Mouse (Mus musculus) heart, postnatal 4 days (tissue): ENCODE measurements around the gene Prmt3. TPM values are rescaled to one million over a fixed set of nuclear protein-coding genes. Genes with fewer than 3 reads are reported as not detected.

Source experiments
- DNase-seq: peaks from one replicate; pipeline ENCODE4 v3.0.0; 2021
- total RNA-seq, 2 experiments: library from RNA; stranded (reverse); gene quantifications; 2 replicates each; pipeline ENCODE4 v1.2.3; 2021

Prmt3 gene
- total RNA-seq, 2 experiments from 2014 or later: 21.9 to 22.2 TPM

- DNase-seq: no peak
Observed at GRCm38 (mm10) chr7:49797171-49797570, 19.0 kb downstream of the Prmt3 start.

GRCm38 (mm10) chr7:49803511-49803910 lies 25.4 kb downstream of the Prmt3 start:
- DNase-seq: no peak

GRCm38 (mm10) chr7:49804638-49805165 lies 26.6 kb downstream of the Prmt3 start:
- DNase-seq: no peak

DNA sequence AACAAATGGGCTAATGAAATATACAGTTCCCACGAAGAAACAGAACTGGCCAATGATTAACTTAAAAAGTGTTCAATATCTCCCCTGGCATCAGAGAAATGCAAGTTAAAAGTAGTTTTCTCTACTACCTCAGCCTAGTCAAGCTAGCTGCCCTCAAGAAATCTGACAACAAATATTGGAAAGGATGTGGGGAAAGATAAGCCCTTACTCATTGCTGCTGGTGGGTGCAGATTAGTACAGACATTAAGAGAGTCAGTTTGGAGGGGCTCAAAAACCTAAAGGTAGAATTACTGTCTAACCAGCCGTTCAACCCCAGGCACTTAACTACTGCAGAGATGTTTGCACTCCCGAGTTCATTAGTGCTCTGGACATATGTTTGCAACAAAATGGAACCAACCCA lies 27.5 kb downstream of the Prmt3 start:
- DNase-seq: no peak

DNA sequence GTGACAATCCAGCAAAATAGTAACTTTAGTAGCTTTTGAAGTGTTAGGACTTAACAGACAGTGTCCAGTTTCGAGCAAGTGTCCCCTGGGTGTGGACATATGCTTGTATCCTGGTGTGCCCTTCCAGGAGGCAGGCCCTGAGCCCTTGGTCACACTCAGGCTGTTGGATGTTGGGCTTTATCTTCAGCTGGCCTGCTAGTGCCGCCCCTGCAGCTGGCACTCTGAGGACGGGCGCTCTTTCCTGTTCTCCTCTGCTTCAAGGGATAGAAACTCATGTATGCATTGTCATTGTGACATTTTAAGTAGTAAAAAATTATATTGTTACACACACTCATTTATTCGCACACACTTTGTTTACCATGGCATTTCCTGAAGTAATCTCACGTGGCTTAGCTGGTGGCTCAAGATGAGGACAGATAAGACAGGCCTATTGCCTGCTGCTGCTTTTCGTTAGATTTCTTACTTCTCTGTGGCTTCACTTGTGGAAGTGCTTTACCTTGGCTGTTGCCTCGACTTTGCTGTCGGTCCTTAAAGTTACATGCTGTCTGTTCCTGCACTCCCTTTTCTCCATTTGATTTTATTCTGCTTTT lies 29.0 kb downstream of the Prmt3 start:
- DNase-seq: no peak

DNA sequence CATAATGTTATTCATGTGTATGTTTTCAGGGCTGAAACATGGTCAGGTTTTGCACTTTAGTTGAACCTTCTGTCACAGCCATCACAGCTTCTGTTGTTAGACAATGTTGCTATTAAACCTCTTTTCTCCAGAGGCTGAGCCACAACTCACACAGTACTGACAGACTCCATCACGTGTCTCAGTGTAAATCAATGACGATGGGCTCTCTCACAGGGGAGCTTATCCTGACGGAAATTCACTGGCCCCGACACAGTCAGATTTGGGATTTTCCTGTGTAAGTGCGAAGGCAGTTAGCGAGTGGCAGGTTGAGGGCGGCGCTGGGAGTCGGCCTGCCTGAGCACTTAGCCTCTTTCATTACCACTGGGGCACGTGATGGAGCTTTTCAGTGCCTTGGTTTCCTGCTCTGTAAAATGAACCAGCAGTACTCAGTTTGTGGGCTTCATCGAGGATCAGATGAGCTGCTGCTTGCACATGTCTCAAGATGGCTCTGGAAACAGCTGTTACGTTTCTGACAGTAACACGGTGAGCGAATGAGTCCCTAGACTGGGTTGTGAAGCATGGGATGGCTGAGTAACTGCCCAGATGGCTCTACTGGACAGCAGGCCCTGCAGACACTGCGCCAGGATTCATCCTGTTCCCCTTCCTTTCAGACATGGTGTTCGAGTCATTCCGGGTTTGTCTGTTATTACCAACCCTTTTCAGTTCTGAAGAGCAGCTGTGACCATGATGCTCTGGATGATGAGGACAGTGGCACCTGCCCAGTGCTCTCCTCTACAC lies 29.9 kb downstream of the Prmt3 start:
- no peak for DNase-seq

GRCm38 (mm10) chr7:49809100-49809499 lies 31.0 kb downstream of the Prmt3 start:
- DNase-seq: no peak

GRCm38 (mm10) chr7:49809562-49809961 lies 31.4 kb downstream of the Prmt3 start:
- no peak for DNase-seq

DNA sequence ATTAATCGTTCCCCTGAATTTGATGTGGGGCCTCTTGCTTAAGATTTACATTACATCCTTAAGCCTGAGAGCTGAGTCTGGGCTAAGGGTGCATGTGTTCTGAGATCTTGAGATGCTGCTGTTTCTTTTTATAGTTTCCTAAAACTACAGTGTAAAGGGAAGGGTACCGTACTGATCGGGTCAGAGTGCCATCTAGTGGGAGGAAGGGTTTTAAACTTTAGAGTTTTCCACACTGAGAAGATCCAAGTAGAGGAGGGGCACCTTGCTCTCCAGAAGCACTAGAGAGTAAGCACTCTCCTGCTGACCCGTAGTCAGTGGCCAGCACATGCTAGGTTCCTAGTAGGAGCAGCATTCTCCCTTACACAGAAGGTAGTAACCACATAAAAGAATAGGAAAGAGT lies 33.2 kb downstream of the Prmt3 start:
- DNase-seq: no peak

- no peak for DNase-seq
Observed at GRCm38 (mm10) chr7:49819393-49819792, 41.2 kb downstream of the Prmt3 start.

DNA sequence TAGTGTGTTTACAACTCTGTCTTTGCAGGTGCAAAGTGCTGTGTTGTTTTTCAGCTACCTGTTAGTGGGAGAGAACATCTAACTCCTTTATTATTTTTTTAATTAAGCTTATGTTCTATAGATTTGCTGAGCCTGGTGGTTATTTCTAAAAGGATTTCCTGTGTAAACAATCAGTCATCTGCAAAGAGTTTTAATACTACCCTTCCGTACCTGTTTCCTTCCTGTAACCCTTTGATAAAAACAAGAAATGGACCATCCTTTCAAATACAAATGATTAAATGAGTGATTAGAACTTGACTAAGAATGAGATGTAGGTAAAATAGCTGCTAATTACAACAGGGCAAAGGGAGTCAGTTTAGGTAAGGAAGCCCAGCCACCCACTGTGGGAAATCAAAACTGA lies 43.2 kb downstream of the Prmt3 start:
- DNase-seq: no peak

GRCm38 (mm10) chr7:49822028-49822427 lies 43.9 kb downstream of the Prmt3 start:
- no peak for DNase-seq

GRCm38 (mm10) chr7:49823595-49823994 lies 45.4 kb downstream of the Prmt3 start:
- no peak for DNase-seq

GRCm38 (mm10) chr7:49824043-49824442 lies 45.9 kb downstream of the Prmt3 start:
- no peak for DNase-seq

- DNase-seq: no peak
Observed at GRCm38 (mm10) chr7:49824581-49824980, 46.4 kb downstream of the Prmt3 start.

- DNase-seq: no peak
Observed at GRCm38 (mm10) chr7:49825492-49825891, 47.3 kb downstream of the Prmt3 start.

DNA sequence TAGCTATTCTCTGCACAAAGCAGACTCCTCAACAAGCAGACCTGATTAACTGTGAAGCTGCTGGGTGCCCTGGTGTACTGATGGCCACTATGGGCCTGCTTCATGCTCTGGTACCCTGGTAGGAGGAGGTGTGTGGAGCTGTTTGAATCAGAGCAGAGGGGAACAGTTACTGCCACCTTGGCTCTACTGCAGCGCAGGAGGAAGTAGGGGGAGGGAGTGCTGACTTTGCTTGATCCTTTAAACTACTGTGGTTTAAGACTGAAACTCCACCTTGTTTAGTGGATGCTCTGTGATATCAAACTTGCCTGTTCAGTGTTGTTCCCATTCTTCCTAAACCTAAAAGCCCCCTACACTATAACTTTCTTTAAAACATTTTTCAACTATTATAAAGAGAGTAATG lies 49.8 kb downstream of the Prmt3 start:
- DNase-seq: no peak

- no peak for DNase-seq
Observed at GRCm38 (mm10) chr7:49842366-49843282, 64.5 kb downstream of the Prmt3 start.

DNA sequence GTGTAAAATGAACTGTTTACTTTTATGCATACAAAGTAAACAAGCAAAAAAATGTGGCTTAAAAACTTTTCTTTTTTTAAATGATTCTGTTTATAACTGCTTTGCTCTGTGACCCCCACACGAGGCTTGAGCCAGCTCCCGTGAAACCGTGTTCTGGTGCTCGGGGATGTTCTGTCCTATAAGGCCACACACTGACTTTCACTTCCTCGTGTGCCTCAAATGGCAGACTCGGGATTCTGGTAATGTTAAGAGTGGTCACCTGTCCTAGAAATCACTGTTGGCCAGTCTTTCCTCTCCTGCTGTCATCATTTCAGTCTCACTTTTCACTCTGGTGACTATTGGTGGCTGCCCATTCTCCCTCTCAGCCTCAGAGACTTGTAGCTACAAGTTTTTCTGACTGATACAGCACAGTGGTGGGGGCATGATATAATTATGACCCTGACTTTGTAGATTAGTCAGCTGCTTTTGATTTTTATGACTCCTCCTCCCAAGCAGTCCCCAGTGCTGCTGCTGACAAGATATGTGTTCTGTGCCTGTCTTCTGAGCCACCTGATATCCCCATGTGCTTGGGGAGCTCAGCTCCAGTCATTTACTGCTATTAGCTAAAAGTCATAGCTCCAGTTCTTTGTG lies 65.3 kb downstream of the Prmt3 start:
- no peak for DNase-seq

DNA sequence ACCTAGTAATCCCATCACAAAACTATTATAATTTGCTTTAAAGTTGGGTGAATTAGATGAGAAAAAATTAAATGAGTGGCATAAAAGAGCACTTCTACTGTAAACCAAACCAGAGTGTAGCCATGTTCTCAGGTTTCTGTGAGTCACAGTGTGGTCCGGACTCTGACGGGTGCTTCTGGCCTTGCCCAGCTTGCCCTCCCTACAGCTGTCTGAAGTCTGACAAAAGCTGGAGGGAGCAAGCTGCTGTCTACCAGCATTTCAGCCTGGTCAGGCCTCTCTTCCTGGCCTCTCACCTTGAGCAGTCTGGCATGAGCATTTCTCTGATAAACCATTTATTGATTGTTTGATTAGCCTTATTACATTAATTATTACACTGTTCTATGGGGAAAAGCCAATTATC lies 69.8 kb downstream of the Prmt3 start:
- no peak for DNase-seq

DNA sequence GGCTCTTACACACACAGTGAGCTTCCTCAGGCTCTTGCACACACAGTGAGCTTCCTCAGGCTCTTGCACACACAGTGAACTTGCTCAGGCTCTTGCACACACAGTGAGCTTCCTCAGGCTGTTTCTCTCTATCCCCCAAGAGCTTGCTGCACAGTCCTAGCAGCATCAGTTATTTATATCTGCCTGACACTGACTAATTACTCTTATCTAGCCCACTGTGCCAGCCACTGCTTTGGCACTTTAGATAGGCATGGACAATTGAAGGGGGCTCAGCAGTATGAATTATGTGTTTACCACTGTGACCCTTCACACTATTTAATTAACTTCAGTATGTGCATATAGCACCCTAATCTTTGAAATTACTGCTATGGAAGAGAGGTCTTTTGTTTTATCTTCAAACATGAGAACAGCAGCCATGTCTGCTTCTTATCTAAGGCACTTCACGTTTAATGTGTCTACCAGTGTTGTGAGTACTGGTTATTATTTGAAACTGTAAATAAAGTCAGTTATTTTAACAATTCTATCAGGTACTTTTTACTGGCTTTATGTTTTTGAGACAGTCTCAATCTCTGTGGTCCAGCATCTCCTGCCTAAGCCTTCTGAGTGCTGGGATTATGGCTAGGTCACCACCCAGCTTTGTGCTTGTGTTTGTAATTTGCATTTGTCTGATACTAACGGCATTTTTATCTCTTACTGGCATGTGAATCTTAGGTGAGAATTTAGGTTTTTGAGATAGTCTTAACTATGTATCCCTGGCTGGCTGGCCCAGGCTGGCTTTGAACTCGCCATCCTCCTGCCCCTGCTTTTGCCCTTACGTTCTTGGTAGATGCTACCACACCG lies 75.4 kb downstream of the Prmt3 start:
- no peak for DNase-seq

DNA sequence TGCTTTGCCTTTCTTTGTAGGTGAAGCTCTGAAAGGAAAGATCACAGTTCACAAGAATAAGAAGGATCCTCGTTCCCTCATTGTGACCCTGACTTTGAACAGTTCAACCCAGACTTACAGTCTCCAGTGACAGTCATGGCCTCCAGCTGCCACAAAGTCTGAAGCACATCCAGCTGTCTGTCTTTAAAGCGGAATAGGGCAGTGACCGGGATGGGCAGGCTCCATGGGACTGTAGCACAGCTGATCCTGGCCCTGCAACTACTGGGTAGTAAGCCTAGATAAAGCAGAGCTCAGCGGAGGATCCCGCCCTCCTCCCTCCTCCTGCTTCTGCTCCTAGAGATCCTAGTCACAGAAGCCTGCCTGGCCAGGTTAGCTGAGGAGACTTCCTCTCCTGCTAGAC lies 79.2 kb downstream of the Prmt3 start:
- no peak for DNase-seq
